Mouse (Mus musculus): ENCODE results near the gene 1700029H14Rik. TPM values are rescaled to one million over a fixed set of nuclear protein-coding genes. Genes with fewer than 3 reads are reported as not detected.
A peak's percentile ranks its signal among the peaks of the same experiment; 100 is the strongest.

Gene 1700029H14Rik
- total RNA-seq (2015) (not detected in 2 replicates), total RNA-seq (2017) (not detected in 2 replicates)

GRCm38 (mm10) chr8:13562118-13562517 is at the start of gene 1700029H14Rik:
1700029H14Rik (minus strand) TSS chr8:13562461.
- ATAC-seq (ENCODE audit: poor library complexity, severe bottlenecking) = peak; percentile 48

- no peak for ATAC-seq (ENCODE audit: poor library complexity, severe bottlenecking)
Measured at GRCm38 (mm10) chr8:13611702-13612101, 49.4 kb upstream of the 1700029H14Rik start.

GRCm38 (mm10) chr8:13609971-13610370 is 47.7 kb upstream of the 1700029H14Rik start:
- ATAC-seq (ENCODE audit: poor library complexity, severe bottlenecking) = no peak

- ATAC-seq (ENCODE audit: poor library complexity, severe bottlenecking) = no peak
Measured at GRCm38 (mm10) chr8:13608946-13609345, 46.7 kb upstream of the 1700029H14Rik start.

GRCm38 (mm10) chr8:13605920-13606480 is 43.7 kb upstream of the 1700029H14Rik start:
- ATAC-seq (ENCODE audit: poor library complexity, severe bottlenecking) = no peak

- no peak for ATAC-seq (ENCODE audit: poor library complexity, severe bottlenecking)
Measured at GRCm38 (mm10) chr8:13602621-13603020, 40.4 kb upstream of the 1700029H14Rik start.

- peak; percentile 51 for ATAC-seq (ENCODE audit: poor library complexity, severe bottlenecking)
Measured at GRCm38 (mm10) chr8:13601166-13601565, 38.9 kb upstream of the 1700029H14Rik start.

GRCm38 (mm10) chr8:13600716-13601115 is 38.5 kb upstream of the 1700029H14Rik start:
- peak; percentile 4; the same call in 1 of the 2 replicates for ATAC-seq (ENCODE audit: poor library complexity, severe bottlenecking)

GRCm38 (mm10) chr8:13600204-13600603 is 37.9 kb upstream of the 1700029H14Rik start:
- peak; percentile 78 for ATAC-seq (ENCODE audit: poor library complexity, severe bottlenecking)

GRCm38 (mm10) chr8:13597777-13598176 is 35.5 kb upstream of the 1700029H14Rik start:
- ATAC-seq (ENCODE audit: poor library complexity, severe bottlenecking) = no peak

- ATAC-seq (ENCODE audit: poor library complexity, severe bottlenecking) = no peak
Measured at GRCm38 (mm10) chr8:13595861-13596260, 33.6 kb upstream of the 1700029H14Rik start.

GRCm38 (mm10) chr8:13594884-13595323 is 32.6 kb upstream of the 1700029H14Rik start:
- peak; percentile 91 for ATAC-seq (ENCODE audit: poor library complexity, severe bottlenecking)

- no peak for ATAC-seq (ENCODE audit: poor library complexity, severe bottlenecking)
Measured at GRCm38 (mm10) chr8:13593340-13593739, 31.1 kb upstream of the 1700029H14Rik start.

- no peak for ATAC-seq (ENCODE audit: poor library complexity, severe bottlenecking)
Measured at GRCm38 (mm10) chr8:13591246-13591645, 29.0 kb upstream of the 1700029H14Rik start.

- no peak for ATAC-seq (ENCODE audit: poor library complexity, severe bottlenecking)
Measured at GRCm38 (mm10) chr8:13589071-13589470, 26.8 kb upstream of the 1700029H14Rik start.

GRCm38 (mm10) chr8:13584652-13585051 is 22.4 kb upstream of the 1700029H14Rik start:
- no peak for ATAC-seq (ENCODE audit: poor library complexity, severe bottlenecking)

- ATAC-seq (ENCODE audit: poor library complexity, severe bottlenecking) = no peak
Measured at GRCm38 (mm10) chr8:13577869-13578268, 15.6 kb upstream of the 1700029H14Rik start.

- no peak for ATAC-seq (ENCODE audit: poor library complexity, severe bottlenecking)
Measured at GRCm38 (mm10) chr8:13571999-13572398, 9.7 kb upstream of the 1700029H14Rik start.

GRCm38 (mm10) chr8:13557526-13557925 is 4.7 kb downstream of the 1700029H14Rik start:
- no peak for ATAC-seq (ENCODE audit: poor library complexity, severe bottlenecking)

- no peak for ATAC-seq (ENCODE audit: poor library complexity, severe bottlenecking)
Measured at GRCm38 (mm10) chr8:13551574-13551830, 10.8 kb downstream of the 1700029H14Rik start.

GRCm38 (mm10) chr8:13550718-13551573 is 11.3 kb downstream of the 1700029H14Rik start:
- ATAC-seq (ENCODE audit: poor library complexity, severe bottlenecking) = peak; percentile 93

GRCm38 (mm10) chr8:13548831-13549230 is 13.4 kb downstream of the 1700029H14Rik start:
- ATAC-seq (ENCODE audit: poor library complexity, severe bottlenecking) = no peak

All from megakaryocyte, adult 5-6 weeks (primary cell).